Mouse (Mus musculus) adrenal gland, adult 2 months (tissue): ENCODE data around the gene Raver1. TPM values are rescaled to one million over a fixed set of nuclear protein-coding genes. Genes with fewer than 3 reads are reported as not detected.

ENCODE experiments used
- DNase-seq: peaks from one replicate; pipeline ENCODE4 v3.0.0; 2021
- long read RNA-seq: library from polyadenylated mRNA; stranded (forward); transcript quantifications from one replicate; pipeline ENCODE4 v2.0.0, GENCODE M21; 2021
- polyA plus RNA-seq: library from polyadenylated mRNA; depleted of rRNA; stranded (reverse); fragments of >200 nt; gene quantifications from 2 replicates; pipeline ENCODE4 v1.2.3, GENCODE M21; 2012; rRNA removed
- total RNA-seq, 2 experiments: library from RNA; stranded (reverse); gene quantifications; 2 replicates each; pipeline ENCODE4 v1.2.3; 2021

The Raver1 gene
- 10 to 100 TPM; 50.8 to 53.4 TPM for total RNA-seq
- 52.8 and 76.4 TPM in 2 replicates for polyA plus RNA-seq
- long read RNA-seq, transcript Raver1-201 (13 exons, 3,470 nt): major isoform, 9 of 18 reads
- long read RNA-seq, partial matches to known transcripts: 3 of 18 reads
- long read RNA-seq, other reads (novel, unspliced or antisense): 6 of 18 reads

GRCm38 (mm10) chr9:21091707-21092320, at the start of gene Raver1, which contains the start of gene Gm38431:
Gene Raver1 (minus strand): TSS chr9:21092008.
Gene Gm38431 (minus strand): TSS chr9:21091997.
- DNase-seq: peak; percentile 98

- DNase-seq: peak; percentile 47
Observed at GRCm38 (mm10) chr9:21138386-21138785, 46.6 kb upstream of the Raver1 start.

- DNase-seq: no peak
Observed at GRCm38 (mm10) chr9:21137229-21137628, 45.4 kb upstream of the Raver1 start.

- no peak for DNase-seq
Observed at GRCm38 (mm10) chr9:21136401-21136800, 44.6 kb upstream of the Raver1 start.

GRCm38 (mm10) chr9:21135941-21136381, 44.2 kb upstream of the Raver1 start:
- DNase-seq: no peak

GRCm38 (mm10) chr9:21135329-21135890, 43.6 kb upstream of the Raver1 start:
- no peak for DNase-seq

GRCm38 (mm10) chr9:21134595-21135328, 43.0 kb upstream of the Raver1 start:
- peak; percentile 75 for DNase-seq

- no peak for DNase-seq
Observed at GRCm38 (mm10) chr9:21133064-21133707, 41.4 kb upstream of the Raver1 start.

GRCm38 (mm10) chr9:21132102-21132775, 40.4 kb upstream of the Raver1 start:
- DNase-seq: no peak

GRCm38 (mm10) chr9:21131059-21131956, 39.5 kb upstream of the Raver1 start, which contains the start of gene Tyk2:
Gene Tyk2 (minus strand): TSS chr9:21131243.
- DNase-seq: peak; percentile 95

- no peak for DNase-seq
Observed at GRCm38 (mm10) chr9:21126259-21126627, 34.4 kb upstream of the Raver1 start.

- no peak for DNase-seq
Observed at GRCm38 (mm10) chr9:21125502-21126258, 33.9 kb upstream of the Raver1 start.

- DNase-seq: no peak
Observed at GRCm38 (mm10) chr9:21124837-21125236, 33.0 kb upstream of the Raver1 start.

GRCm38 (mm10) chr9:21121483-21121882, 29.7 kb upstream of the Raver1 start:
- no peak for DNase-seq

GRCm38 (mm10) chr9:21117073-21117472, 25.3 kb upstream of the Raver1 start:
- no peak for DNase-seq

GRCm38 (mm10) chr9:21115105-21115504, 23.3 kb upstream of the Raver1 start:
- DNase-seq: no peak

- no peak for DNase-seq
Observed at GRCm38 (mm10) chr9:21114190-21114589, 22.4 kb upstream of the Raver1 start.

- DNase-seq: no peak
Observed at GRCm38 (mm10) chr9:21113751-21114150, 21.9 kb upstream of the Raver1 start.

- DNase-seq: no peak
Observed at GRCm38 (mm10) chr9:21107607-21108237, 15.9 kb upstream of the Raver1 start.
